Mouse (Mus musculus): Measurements from ENCODE around the gene Ddc.

- no peak for TF ChIP-seq CTCF (IDR thresholded peaks at IDR 0.05; ENCODE audit: borderline replicate concordance, insufficient read depth, low read length)
- no peak; the same call in 1 of the 2 replicates for TF ChIP-seq POLR2A (IDR thresholded peaks at IDR 0.05; ENCODE audit: low read depth, low read length)
Observed at GRCm38 (mm10) chr11:11809404-11810175, 88.4 kb downstream of the Ddc start.

Measured in embryonic fibroblast, embryonic 13.5 days (primary cell).